Mouse (Mus musculus) small intestine, adult 2 months (tissue): Measurements from ENCODE around the gene Lrrc29.

ENCODE experiments used
- CTCF ChIP-seq: fragments of 200-500 bp; IDR thresholded peaks from 2 replicates; pipeline ENCODE4 v1.5.1; 2012; ENCODE audit warnings: low read depth, mild to moderate bottlenecking, control low read depth, inconsistent platforms, low read length, moderate library complexity, mixed read lengths; ENCODE audit not compliant: insufficient replicate concordance, insufficient read length; ENCODE audit errors: extremely low read depth
- POLR2A ChIP-seq: fragments of 200-500 bp; IDR thresholded peaks from 2 replicates; pipeline ENCODE4 v1.6.1; 2012; ENCODE audit warnings: low read depth, mild to moderate bottlenecking, control low read depth, inconsistent platforms, low read length, moderate library complexity

DNA sequence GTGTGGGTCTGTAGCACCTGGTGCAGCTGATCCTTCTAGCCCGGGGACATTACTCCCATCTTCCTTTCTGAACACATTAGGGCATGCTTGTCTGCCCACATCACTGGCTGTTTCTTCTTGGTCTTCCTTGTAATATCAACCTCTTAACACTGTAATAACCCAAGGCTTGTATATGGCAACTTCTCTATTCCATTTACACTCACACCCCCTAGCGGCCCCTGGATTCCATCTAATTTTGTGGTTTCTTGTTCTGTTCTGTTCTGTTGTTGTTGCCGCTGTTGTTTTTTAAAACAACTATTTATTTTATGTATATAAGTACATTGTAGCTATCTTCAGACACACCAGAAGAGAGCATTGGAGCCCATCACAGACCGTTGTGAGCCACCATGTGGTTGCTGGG lies 39.2 kb downstream of the Lrrc29 start:
- TF ChIP-seq CTCF = no peak
- TF ChIP-seq POLR2A = no peak
